Mouse (Mus musculus): ENCODE measurements around the gene Galnt16. TPM values are rescaled to one million over a fixed set of nuclear protein-coding genes. Genes with fewer than 3 reads are reported as not detected.

Gene Galnt16
- polyA plus RNA-seq (2012; rRNA removed), result 29.3 and 32.8 TPM in 2 replicates

GRCm38 (mm10) chr12:80517977-80518376 is at the start of gene Galnt16:
Galnt16 (plus strand) TSS chr12:80518277.
- no peaks in the 10 kb centered on the region for H3K4me1 ChIP-seq (ENCODE audit: control insufficient read depth, insufficient read depth, low read length)
- no peaks in the 10 kb centered on the region for H3K27me3 ChIP-seq (ENCODE audit: control insufficient read depth, insufficient read depth, low read length)
- peak within 1 kb of the TSS; percentile 12; the same call in 1 of the 2 replicates for H3K27ac ChIP-seq (ENCODE audit: insufficient read depth, low read length)
- WGBS, result 23% methylated on average over 14 of the region's 14 CpGs
- H3K4me3 ChIP-seq (replicated peaks; ENCODE audit: insufficient read depth, low read depth, low read length), result peak within 1 kb of the TSS; percentile 72
- no peak for DNase-seq
- TF ChIP-seq CTCF (IDR thresholded peaks at IDR 0.05; ENCODE audit: borderline replicate concordance, insufficient read depth, low read depth, low read length), result no peak
- no peak for TF ChIP-seq POLR2A (IDR thresholded peaks at IDR 0.05; ENCODE audit: borderline replicate concordance, insufficient read depth, low read length)

GRCm38 (mm10) chr12:80470206-80470605 is 47.9 kb upstream of the Galnt16 start:
- Histone ChIP-seq H3K4me1 (ENCODE audit: control insufficient read depth, insufficient read depth, low read length) (no peaks in the 10 kb centered on the region), H3K27ac (ENCODE audit: insufficient read depth, low read length) (no peak overlapping the region), H3K4me3 (replicated peaks; ENCODE audit: insufficient read depth, low read depth, low read length) (no peak overlapping the region), H3K27me3 (ENCODE audit: control insufficient read depth, insufficient read depth, low read length) (no peaks in the 10 kb centered on the region)
- no peak for TF ChIP-seq POLR2A (IDR thresholded peaks at IDR 0.05; ENCODE audit: borderline replicate concordance, insufficient read depth, low read length)
- TF ChIP-seq CTCF (IDR thresholded peaks at IDR 0.05; ENCODE audit: borderline replicate concordance, insufficient read depth, low read depth, low read length), result no peak
- WGBS, result 48% methylated on average over 2 of the region's 2 CpGs
- DNase-seq, result no peak

- TF ChIP-seq CTCF (IDR thresholded peaks at IDR 0.05; ENCODE audit: borderline replicate concordance, insufficient read depth, low read depth, low read length) (no peak), POLR2A (IDR thresholded peaks at IDR 0.05; ENCODE audit: borderline replicate concordance, insufficient read depth, low read length) (no peak)
- no peak overlapping the region for H3K4me3 ChIP-seq (replicated peaks; ENCODE audit: insufficient read depth, low read depth, low read length)
- H3K27ac ChIP-seq (ENCODE audit: insufficient read depth, low read length), result no peak overlapping the region
- no peaks in the 10 kb centered on the region for H3K27me3 ChIP-seq (ENCODE audit: control insufficient read depth, insufficient read depth, low read length)
- peak in 1 of 2 experiments; percentile 8 for DNase-seq
- H3K4me1 ChIP-seq (ENCODE audit: control insufficient read depth, insufficient read depth, low read length), result no peaks in the 10 kb centered on the region
- WGBS, result 62% methylated on average over 4 of the region's 4 CpGs
Measured at GRCm38 (mm10) chr12:80471926-80472325, 46.2 kb upstream of the Galnt16 start.

- H3K27ac ChIP-seq (ENCODE audit: insufficient read depth, low read length), result no peak overlapping the region
- TF ChIP-seq POLR2A (IDR thresholded peaks at IDR 0.05; ENCODE audit: borderline replicate concordance, insufficient read depth, low read length), result no peak
- TF ChIP-seq CTCF (IDR thresholded peaks at IDR 0.05; ENCODE audit: borderline replicate concordance, insufficient read depth, low read depth, low read length), result no peak
- H3K4me1 ChIP-seq (ENCODE audit: control insufficient read depth, insufficient read depth, low read length), result no peaks in the 10 kb centered on the region
- WGBS, result 46% methylated on average over 3 of the region's 3 CpGs
- H3K4me3 ChIP-seq (replicated peaks; ENCODE audit: insufficient read depth, low read depth, low read length), result no peak overlapping the region
- no peaks in the 10 kb centered on the region for H3K27me3 ChIP-seq (ENCODE audit: control insufficient read depth, insufficient read depth, low read length)
- no peak for DNase-seq
Measured at GRCm38 (mm10) chr12:80473731-80474130, 44.3 kb upstream of the Galnt16 start.

GRCm38 (mm10) chr12:80479986-80480385 is 38.1 kb upstream of the Galnt16 start:
- Histone ChIP-seq H3K27ac (ENCODE audit: insufficient read depth, low read length) (no peak overlapping the region), H3K4me3 (replicated peaks; ENCODE audit: insufficient read depth, low read depth, low read length) (no peak overlapping the region), H3K27me3 (ENCODE audit: control insufficient read depth, insufficient read depth, low read length) (no peaks in the 10 kb centered on the region), H3K4me1 (ENCODE audit: control insufficient read depth, insufficient read depth, low read length) (no peaks in the 10 kb centered on the region)
- TF ChIP-seq CTCF (IDR thresholded peaks at IDR 0.05; ENCODE audit: borderline replicate concordance, insufficient read depth, low read depth, low read length) (no peak), POLR2A (IDR thresholded peaks at IDR 0.05; ENCODE audit: borderline replicate concordance, insufficient read depth, low read length) (no peak)
- 94% methylated on average over 3 of the region's 3 CpGs for WGBS
- no peak for DNase-seq

- no peak overlapping the region for H3K27ac ChIP-seq (ENCODE audit: insufficient read depth, low read length)
- no peaks in the 10 kb centered on the region for H3K4me1 ChIP-seq (ENCODE audit: control insufficient read depth, insufficient read depth, low read length)
- 74% methylated on average over 3 of the region's 3 CpGs for WGBS
- TF ChIP-seq CTCF (IDR thresholded peaks at IDR 0.05; ENCODE audit: borderline replicate concordance, insufficient read depth, low read depth, low read length) (no peak), POLR2A (IDR thresholded peaks at IDR 0.05; ENCODE audit: borderline replicate concordance, insufficient read depth, low read length) (no peak)
- no peak overlapping the region for H3K4me3 ChIP-seq (replicated peaks; ENCODE audit: insufficient read depth, low read depth, low read length)
- no peaks in the 10 kb centered on the region for H3K27me3 ChIP-seq (ENCODE audit: control insufficient read depth, insufficient read depth, low read length)
- no peak for DNase-seq
Measured at GRCm38 (mm10) chr12:80483397-80483796, 34.7 kb upstream of the Galnt16 start.

GRCm38 (mm10) chr12:80493311-80493710 is 24.8 kb upstream of the Galnt16 start:
- no peak overlapping the region for H3K4me3 ChIP-seq (replicated peaks; ENCODE audit: insufficient read depth, low read depth, low read length)
- 93% methylated on average over 5 of the region's 5 CpGs for WGBS
- no peak for DNase-seq
- H3K4me1 ChIP-seq (ENCODE audit: control insufficient read depth, insufficient read depth, low read length), result no peaks in the 10 kb centered on the region
- TF ChIP-seq CTCF (IDR thresholded peaks at IDR 0.05; ENCODE audit: borderline replicate concordance, insufficient read depth, low read depth, low read length) (no peak), POLR2A (IDR thresholded peaks at IDR 0.05; ENCODE audit: borderline replicate concordance, insufficient read depth, low read length) (no peak)
- H3K27ac ChIP-seq (ENCODE audit: insufficient read depth, low read length), result no peak overlapping the region
- no peaks in the 10 kb centered on the region for H3K27me3 ChIP-seq (ENCODE audit: control insufficient read depth, insufficient read depth, low read length)

- WGBS, result 87% methylated on average over 1 of the region's 1 CpGs
Measured at GRCm38 (mm10) chr12:80495691-80496090, 22.4 kb upstream of the Galnt16 start.

More at GRCm38 (mm10) chr12:80495691-80496090, 22.4 kb upstream of the Galnt16 start:
- no peak for DNase-seq
- H3K4me1 ChIP-seq (ENCODE audit: control insufficient read depth, insufficient read depth, low read length), result no peaks in the 10 kb centered on the region
- H3K27me3 ChIP-seq (ENCODE audit: control insufficient read depth, insufficient read depth, low read length), result no peaks in the 10 kb centered on the region
- H3K27ac ChIP-seq (ENCODE audit: insufficient read depth, low read length), result no peak overlapping the region
- no peak overlapping the region for H3K4me3 ChIP-seq (replicated peaks; ENCODE audit: insufficient read depth, low read depth, low read length)
- no peak for TF ChIP-seq CTCF (IDR thresholded peaks at IDR 0.05; ENCODE audit: borderline replicate concordance, insufficient read depth, low read depth, low read length)
- TF ChIP-seq POLR2A (IDR thresholded peaks at IDR 0.05; ENCODE audit: borderline replicate concordance, insufficient read depth, low read length), result no peak
